Mouse (Mus musculus) gastrocnemius, postnatal 25 days (tissue): ENCODE data around the gene 7530416G11Rik. TPM values are rescaled to one million over a fixed set of nuclear protein-coding genes. Genes with fewer than 3 reads are reported as not detected.

Experiments
- DNase-seq: peaks from one replicate; pipeline ENCODE4 v3.0.0; 2022
- total RNA-seq, 2 experiments: library from RNA; stranded (reverse); gene quantifications; 1 replicate in 1 of 2; 2 replicates in 1 of 2; pipeline ENCODE4 v1.2.3; 2021

7530416G11Rik gene
- total RNA-seq, 2 experiments from 2014 or later: not detected

GRCm38 (mm10) chr15:85479919-85480318 is 23.1 kb downstream of the 7530416G11Rik start:
- DNase-seq: no peak

DNA sequence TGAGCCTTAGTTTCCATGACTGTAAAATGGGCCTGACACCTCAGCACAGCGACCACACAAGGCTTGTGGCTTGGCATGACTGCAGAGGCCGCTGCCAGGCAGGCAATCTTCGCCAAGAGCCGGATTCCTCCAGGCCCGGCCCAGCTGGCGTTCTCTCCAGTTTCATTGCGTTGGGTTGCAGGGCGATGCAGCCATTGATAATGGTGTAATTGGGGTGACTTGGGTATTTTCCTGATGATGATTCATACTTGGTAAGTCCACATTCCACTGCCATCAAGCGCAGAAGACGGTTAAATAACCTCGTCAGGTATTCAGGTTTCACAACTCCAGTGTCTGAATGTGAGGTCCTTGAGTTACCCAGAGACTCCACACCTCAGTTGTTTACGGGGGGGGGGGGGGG is 23.7 kb downstream of the 7530416G11Rik start:
- no peak for DNase-seq

GRCm38 (mm10) chr15:85477584-85477983 is 25.4 kb downstream of the 7530416G11Rik start:
- DNase-seq: peak; percentile 37

- no peak for DNase-seq
Measured at GRCm38 (mm10) chr15:85474697-85475096, 28.3 kb downstream of the 7530416G11Rik start.

DNA sequence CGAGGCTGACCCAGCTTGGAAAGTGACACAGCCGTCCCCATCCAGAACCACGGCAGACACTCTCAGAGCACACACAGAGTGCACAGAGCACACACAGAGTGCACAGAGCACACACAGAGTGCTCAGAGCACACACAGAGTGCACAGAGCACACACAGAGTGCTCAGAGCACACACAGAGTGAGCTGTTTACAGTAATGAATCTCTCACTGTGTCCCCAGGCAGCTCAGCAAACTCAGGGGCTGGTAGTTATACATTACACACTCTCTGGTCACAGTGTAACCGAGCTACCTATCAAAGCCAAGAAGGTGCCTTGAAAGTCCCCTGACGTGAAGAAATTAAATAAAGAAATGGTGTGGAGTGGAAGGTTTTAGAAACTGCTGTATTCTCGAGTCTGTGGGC is 33.6 kb downstream of the 7530416G11Rik start:
- DNase-seq: no peak

DNA sequence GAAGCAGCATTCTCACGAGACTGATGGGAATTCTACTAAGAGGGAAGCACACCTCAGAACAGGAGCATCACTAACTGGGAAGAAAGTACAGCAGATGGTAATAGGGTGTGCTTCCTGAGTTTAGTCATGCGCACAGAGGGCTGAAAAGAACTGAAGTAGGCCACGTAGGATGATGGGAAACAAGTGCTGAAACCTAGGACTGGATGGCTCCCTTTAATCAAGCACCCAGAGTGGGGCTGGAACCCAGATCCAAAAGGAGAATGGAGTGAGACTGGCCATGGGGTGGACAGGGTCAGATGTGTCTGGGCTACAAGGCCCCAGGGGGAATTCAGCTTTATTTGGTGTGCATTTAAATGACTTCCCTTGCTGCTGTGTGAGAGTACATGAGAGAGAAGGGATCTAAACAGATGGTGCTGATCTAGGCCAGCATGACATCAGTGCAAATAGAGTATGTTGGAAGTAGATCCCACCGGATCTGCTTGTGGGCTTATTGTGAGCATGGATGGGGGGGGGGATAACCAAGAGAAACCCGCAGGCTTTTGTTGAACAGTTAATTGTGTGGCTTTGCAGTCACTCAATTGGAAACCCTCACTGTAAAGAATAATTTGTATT is 36.5 kb downstream of the 7530416G11Rik start:
- no peak for DNase-seq

- DNase-seq: no peak
Measured at GRCm38 (mm10) chr15:85464823-85465565, 38.0 kb downstream of the 7530416G11Rik start.

DNA sequence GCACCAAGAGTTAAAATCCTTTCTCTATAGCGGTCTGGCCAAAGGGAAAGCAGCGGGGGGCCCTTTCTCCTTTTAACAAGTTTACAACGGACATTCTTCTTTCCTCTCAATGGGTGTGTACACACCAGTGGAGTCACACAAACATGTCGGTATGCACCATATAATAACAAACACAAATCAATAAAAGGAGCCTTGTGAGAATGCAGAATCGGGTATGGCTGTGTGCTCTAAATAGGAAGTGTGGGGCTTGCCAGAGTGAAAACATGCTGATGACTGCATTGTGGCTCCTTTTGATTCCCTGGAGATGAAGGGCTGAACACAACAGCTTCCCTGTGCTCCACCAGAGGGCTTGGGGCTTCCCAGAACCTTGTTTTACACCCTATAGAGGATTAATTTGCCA is 38.8 kb downstream of the 7530416G11Rik start:
- no peak for DNase-seq

DNA sequence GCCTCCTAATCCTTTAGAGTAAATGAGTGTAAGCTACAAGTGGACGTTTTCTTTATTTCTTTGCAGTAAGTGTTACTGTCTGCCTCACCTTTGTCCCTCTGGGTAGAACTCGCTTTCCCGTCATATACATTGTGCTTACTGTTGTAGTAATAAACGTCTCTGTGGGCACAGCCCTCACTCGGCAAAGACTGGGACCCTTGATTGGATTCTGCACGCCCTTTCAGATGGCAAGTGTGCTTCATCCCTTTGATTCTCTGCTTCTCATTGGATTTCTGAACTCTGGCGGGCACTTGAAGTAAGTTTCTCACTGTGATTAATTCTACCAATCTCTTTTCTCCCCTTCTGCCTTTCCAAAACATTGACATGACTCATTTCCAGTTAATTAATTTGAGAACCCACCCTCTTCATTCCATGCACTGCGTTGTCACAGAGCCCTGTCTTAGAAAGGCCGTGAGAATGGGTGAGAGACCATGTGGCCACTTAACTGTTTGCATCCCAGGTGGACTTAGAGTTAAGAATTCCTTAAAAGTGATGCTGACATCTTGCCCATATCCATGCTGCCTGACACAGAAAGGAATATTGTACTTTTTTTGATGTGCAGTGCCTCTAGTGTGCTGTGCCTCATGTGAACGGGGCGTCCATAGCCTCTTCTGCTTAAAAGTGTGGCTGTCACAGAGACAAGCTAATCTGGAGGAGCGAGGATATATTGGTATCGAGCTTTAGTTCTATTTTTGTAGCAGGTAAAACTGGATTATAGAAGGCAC is 39.8 kb downstream of the 7530416G11Rik start:
- DNase-seq: no peak

DNA sequence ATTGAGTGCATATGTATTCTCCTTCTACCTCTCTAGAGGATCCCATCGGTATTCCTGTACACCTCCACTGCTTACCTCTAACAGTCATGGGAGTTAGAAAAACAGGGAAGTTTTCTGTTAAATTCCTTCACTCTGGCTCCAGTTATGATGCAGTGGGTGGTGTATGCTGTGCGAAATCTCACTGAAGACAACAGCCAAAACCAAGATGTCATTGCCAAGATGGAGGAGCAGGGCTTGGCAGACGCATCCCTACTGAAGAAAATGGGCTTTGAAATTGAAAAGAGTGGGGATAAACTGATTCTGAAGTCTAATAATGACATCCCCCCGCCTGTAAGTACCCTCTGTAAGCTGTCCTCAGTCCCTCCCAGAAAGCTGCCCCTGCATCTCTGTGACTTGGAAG is 40.9 kb downstream of the 7530416G11Rik start:
- no peak for DNase-seq

GRCm38 (mm10) chr15:85461541-85461940 is 41.5 kb downstream of the 7530416G11Rik start:
- DNase-seq: no peak

- DNase-seq: no peak
Measured at GRCm38 (mm10) chr15:85458631-85459082, 44.4 kb downstream of the 7530416G11Rik start.

DNA sequence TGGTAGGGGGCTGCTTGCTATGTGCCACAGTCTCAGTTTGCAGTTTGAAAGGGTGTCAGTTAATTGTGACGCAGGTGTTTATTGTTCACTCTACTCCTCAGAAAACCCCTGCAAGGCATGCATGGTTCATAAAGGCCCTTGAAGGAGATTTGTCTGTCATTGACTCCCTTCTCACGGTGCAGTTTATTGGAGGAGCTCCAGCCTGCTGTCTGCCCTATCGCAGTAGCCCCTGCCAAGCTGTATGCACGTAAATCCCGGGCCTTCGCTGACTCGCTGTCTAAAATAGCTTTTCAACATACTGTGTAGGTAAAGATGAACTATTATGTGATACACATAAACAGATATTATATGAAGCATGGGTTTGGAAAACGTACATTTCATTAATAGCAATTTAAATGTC is 45.2 kb downstream of the 7530416G11Rik start:
- no peak for DNase-seq

DNA sequence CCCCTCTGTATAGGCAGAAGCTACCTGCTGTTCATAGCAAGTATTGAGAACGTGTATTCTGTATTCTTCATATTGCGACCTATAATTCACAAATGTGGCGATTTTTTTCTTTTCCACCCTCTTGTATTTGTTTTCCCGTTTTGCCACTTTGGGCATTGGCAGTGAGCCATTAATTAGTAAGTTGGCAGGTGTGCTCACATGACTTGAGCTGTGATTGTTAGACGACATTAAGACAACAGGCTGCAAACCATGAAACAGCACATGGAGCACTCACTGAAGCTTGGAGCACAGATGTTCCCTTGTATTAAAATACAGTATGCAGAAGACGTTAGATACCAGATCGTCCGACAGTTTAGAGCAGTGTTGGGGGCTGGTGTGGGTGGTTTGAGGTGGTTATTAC is 46.1 kb downstream of the 7530416G11Rik start:
- DNase-seq: no peak

GRCm38 (mm10) chr15:85446652-85447051 is 56.4 kb downstream of the 7530416G11Rik start:
- DNase-seq: no peak

Other genes with a start within 250 kb of the 7530416G11Rik start
- gene Atxn10, start 167.0 kb downstream of the 7530416G11Rik start, total RNA-seq: 10 to 100 TPM; 28.7 to 35.1 TPM
- gene Wnt7b, start 79.2 kb upstream of the 7530416G11Rik start, total RNA-seq: not detected
- gene Ppara, start 231.8 kb upstream of the 7530416G11Rik start, total RNA-seq: 10 to 100 TPM; 11.4 to 19.3 TPM